Mouse (Mus musculus) heart, embryonic 13.5 days (tissue): ENCODE data around the gene Cnot4. TPM values are rescaled to one million over a fixed set of nuclear protein-coding genes. Genes with fewer than 3 reads are reported as not detected.
A peak's percentile ranks its signal among the peaks of the same experiment; 100 is the strongest.

Experiments used
- ATAC-seq: fragments of 200-750 bp; cut with Nextera tagmentation; 2 replicates; pipeline ENCODE4 v1.8.0; 2017; ENCODE audit warnings: moderate TSS enrichment; ENCODE audit not compliant: insufficient number of reproducible peaks, low FRiP score, low TSS enrichment; ENCODE audit errors: extremely low read depth
- H3K27ac ChIP-seq: fragments of 300-500 bp; sonication (generic); replicated peaks from 2 replicates; pipeline ENCODE4 v1.5.1; 2015; ENCODE audit warnings: moderate library complexity, mild to moderate bottlenecking, inconsistent platforms
- H3K27me3 ChIP-seq: fragments of 300-500 bp; sonication (generic); replicated peaks from 2 replicates; pipeline ENCODE4 v1.6.1; 2015; ENCODE audit warnings: mild to moderate bottlenecking, inconsistent platforms
- H3K36me3 ChIP-seq: fragments of 300-500 bp; sonication (generic); 2 replicates; pipeline ENCODE4 v1.6.1; 2015; ENCODE audit warnings: mild to moderate bottlenecking, inconsistent platforms
- H3K4me1 ChIP-seq: fragments of 300-500 bp; sonication (generic); 2 replicates; pipeline ENCODE4 v1.6.1; 2015; ENCODE audit warnings: inconsistent platforms
- H3K4me2 ChIP-seq: fragments of 300-500 bp; sonication (generic); 2 replicates; pipeline ENCODE4 v1.6.1; 2015; ENCODE audit warnings: inconsistent platforms, mild to moderate bottlenecking, moderate library complexity
- H3K4me3 ChIP-seq: fragments of 300-500 bp; sonication (generic); 2 replicates; pipeline ENCODE4 v1.5.1; 2015; ENCODE audit warnings: moderate library complexity, mild to moderate bottlenecking, inconsistent platforms
- H3K9ac ChIP-seq: fragments of 300-500 bp; sonication (generic); 2 replicates; pipeline ENCODE4 v1.6.1; 2015; ENCODE audit warnings: inconsistent platforms, mild to moderate bottlenecking, moderate library complexity
- H3K9me3 ChIP-seq: fragments of 300-500 bp; sonication (generic); 2 replicates; pipeline ENCODE4 v1.6.1; 2016; ENCODE audit warnings: inconsistent platforms
- WGBS: fragments of 180-500 bp; shearing (Covaris S2); methylation state at CpG from one replicate; pipeline ENCODE4 v1.1.7; 2015; ENCODE audit warnings: mixed read lengths; 5-methylcytosine and 5-hydroxymethylcytosine counted together
- polyA plus RNA-seq: library from polyadenylated mRNA; unstranded; fragments of >200 nt; fragmentation: Nextera tagmentation; extraction: Ambion mirVana; gene quantifications from 2 replicates; pipeline ENCODE4 v1.2.1, GENCODE M21; 2015

The Cnot4 gene
- polyA plus RNA-seq, 1 experiment from 2014 or later: 15.5 TPM

DNA sequence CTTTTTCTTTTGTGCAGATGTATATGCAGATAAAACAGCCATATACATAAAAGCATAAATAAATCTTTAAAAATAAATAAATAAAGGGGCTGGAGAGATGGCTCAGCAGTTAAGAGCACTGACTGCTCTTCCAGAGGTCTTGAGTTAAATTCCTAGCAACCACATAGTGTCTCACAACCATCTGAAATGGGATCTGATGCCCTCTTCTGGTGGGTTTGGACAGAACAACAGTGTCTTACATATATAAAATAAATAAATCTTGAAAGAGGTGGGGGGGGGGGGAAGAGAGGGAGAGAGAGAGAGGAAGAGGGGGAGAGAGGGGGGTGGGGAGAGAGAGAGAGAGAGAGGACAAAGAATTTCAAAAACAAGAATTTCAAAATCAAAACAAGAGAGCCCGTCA, 6.8 kb upstream of the Cnot4 start:
- ATAC-seq: no peak
- H3K27ac ChIP-seq: no peak overlapping the region
- H3K4me2 ChIP-seq: no peak overlapping the region
- 86% methylated on average over 1 of the region's 1 CpGs for WGBS
- no peak overlapping the region for H3K4me3 ChIP-seq
- H3K4me1 ChIP-seq: no peaks in the 10 kb centered on the region
- no peaks in the 10 kb centered on the region for H3K27me3 ChIP-seq
- H3K9ac ChIP-seq: no peak overlapping the region
- H3K9me3 ChIP-seq: peaks cover 4% of the 10 kb centered on the region; the same call in 1 of the 2 replicates
- no peaks in the 10 kb centered on the region for H3K36me3 ChIP-seq

- Histone ChIP-seq H3K4me3 (peak overlapping the region; percentile 89), H3K9ac (peak overlapping the region; percentile 77; the same call in 1 of the 2 replicates), H3K9me3 (no peaks in the 10 kb centered on the region), H3K36me3 (no peaks in the 10 kb centered on the region), H3K27ac (no peak overlapping the region), H3K4me1 (peaks cover 25% of the 10 kb centered on the region), H3K4me2 (peak overlapping the region; percentile 94), H3K27me3 (no peaks in the 10 kb centered on the region)
- ATAC-seq: no peak
- 52% methylated on average over 2 of the region's 2 CpGs for WGBS
Measured at GRCm38 (mm10) chr6:35134844-35135243, 1.3 kb upstream of the Cnot4 start.

DNA sequence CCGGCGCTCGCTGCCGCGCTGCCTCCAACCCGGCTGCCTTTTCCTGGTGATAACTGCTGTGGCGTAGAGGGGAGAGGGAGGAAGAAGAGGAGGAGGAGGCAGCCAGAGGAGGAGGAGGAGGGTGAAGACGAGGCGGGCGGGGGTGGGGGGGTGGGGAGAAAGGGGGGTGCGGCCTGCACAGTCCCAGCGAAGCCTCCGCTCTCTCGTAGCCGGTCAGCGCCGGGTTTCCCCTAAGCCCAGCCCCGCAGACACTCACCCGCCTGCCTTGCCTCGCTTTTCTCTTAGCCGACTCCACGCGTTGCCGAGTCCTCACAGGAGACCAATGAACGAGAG, 312 bp downstream of the Cnot4 start:
- Histone ChIP-seq H3K9ac (peak overlapping the region; percentile 95), H3K4me2 (peak overlapping the region; percentile 98), H3K9me3 (no peaks in the 10 kb centered on the region), H3K36me3 (no peaks in the 10 kb centered on the region), H3K4me3 (peak overlapping the region; percentile 89), H3K27me3 (no peaks in the 10 kb centered on the region), H3K4me1 (peaks cover 25% of the 10 kb centered on the region), H3K27ac (peak overlapping the region; percentile 92)
- ATAC-seq: peak; percentile 86
- 0% methylated on average over 20 of the region's 25 CpGs for WGBS

DNA sequence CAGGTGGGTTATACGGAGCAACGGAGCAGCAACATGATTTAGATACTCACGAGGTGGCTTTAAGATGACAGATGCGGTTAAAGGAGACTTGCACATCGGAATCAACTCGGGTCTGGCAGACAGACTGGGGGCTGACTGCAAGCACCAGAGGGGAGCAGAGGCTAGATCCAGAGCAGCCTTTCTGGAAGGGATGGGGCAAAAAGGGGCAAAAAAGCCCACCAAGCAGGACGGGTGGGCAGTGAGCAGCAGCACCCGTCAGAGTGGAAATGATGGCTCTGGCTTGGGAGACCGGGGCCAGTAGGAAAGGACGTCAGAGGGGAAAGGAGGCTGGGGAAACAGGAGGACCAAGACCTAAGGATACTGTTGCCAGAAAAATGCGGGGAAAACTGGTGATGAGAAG, 718 bp downstream of the Cnot4 start:
- ATAC-seq: no peak
- no peaks in the 10 kb centered on the region for H3K27me3 ChIP-seq
- no peaks in the 10 kb centered on the region for H3K36me3 ChIP-seq
- no peaks in the 10 kb centered on the region for H3K9me3 ChIP-seq
- peaks cover 25% of the 10 kb centered on the region for H3K4me1 ChIP-seq
- H3K9ac ChIP-seq: peak overlapping the region; percentile 95
- H3K4me3 ChIP-seq: peak overlapping the region; percentile 89
- peak overlapping the region; percentile 92 for H3K27ac ChIP-seq
- peak overlapping the region; percentile 98 for H3K4me2 ChIP-seq
- under 1% methylated on average over 11 of the region's 11 CpGs for WGBS

DNA sequence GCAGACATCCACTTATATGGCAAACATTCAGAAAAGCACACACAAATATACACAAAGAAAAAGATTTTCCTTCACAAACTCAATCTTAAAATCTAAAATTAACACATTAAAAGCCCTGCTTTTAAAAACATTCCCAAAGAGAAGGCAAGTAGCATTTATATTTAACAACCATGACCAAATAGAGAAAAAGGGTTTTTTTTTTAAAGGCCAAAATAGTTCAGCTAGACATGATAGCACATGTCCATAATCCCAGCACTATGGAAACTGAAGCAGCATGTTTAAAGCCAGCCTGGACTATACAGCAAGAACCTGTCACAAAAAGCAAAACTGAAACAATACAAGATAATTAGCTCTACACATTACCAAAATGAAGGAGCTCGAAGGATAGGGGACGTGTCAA, 11.0 kb downstream of the Cnot4 start:
- Histone ChIP-seq H3K27me3 (no peaks in the 10 kb centered on the region), H3K4me3 (no peak overlapping the region), H3K4me2 (no peak overlapping the region), H3K9ac (no peak overlapping the region), H3K36me3 (peaks cover 15% of the 10 kb centered on the region; the same call in 1 of the 2 replicates), H3K9me3 (no peaks in the 10 kb centered on the region), H3K27ac (no peak overlapping the region), H3K4me1 (peaks cover 5% of the 10 kb centered on the region)
- ATAC-seq: no peak
- WGBS: 91% methylated on average over 2 of the region's 2 CpGs

DNA sequence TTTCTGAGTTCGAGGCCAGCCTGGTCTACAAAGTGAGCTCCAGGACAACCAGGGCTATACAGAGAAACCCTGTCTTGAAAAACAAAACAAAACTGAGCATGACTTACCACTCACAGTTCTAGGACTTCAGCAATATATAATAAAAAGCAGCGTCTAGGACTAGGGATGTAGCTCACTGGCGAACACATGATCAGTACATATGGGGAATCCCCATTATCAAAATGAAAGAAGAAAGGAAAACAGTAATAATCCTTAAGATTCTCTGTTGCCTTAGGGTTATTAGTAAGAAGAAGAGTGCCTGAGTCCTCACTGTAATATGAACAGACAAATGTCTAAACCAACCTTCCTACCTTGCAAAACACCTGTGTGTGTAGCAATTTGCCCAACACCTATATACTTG, 11.6 kb downstream of the Cnot4 start:
- no peak for ATAC-seq
- Histone ChIP-seq H3K4me3 (no peak overlapping the region), H3K4me1 (peaks cover 5% of the 10 kb centered on the region), H3K27ac (no peak overlapping the region), H3K4me2 (no peak overlapping the region), H3K9ac (no peak overlapping the region), H3K36me3 (peaks cover 15% of the 10 kb centered on the region; the same call in 1 of the 2 replicates), H3K27me3 (no peaks in the 10 kb centered on the region), H3K9me3 (no peaks in the 10 kb centered on the region)
- 96% methylated on average over 3 of the region's 3 CpGs for WGBS

- no peak for ATAC-seq
- WGBS: 91% methylated on average over 1 of the region's 1 CpGs
Measured at GRCm38 (mm10) chr6:35102457-35102856, 31.1 kb downstream of the Cnot4 start.

GRCm38 (mm10) chr6:35084927-35085326, 48.6 kb downstream of the Cnot4 start:
- H3K4me3 ChIP-seq: no peak overlapping the region
- 93% methylated on average over 3 of the region's 3 CpGs for WGBS
- no peaks in the 10 kb centered on the region for H3K27me3 ChIP-seq
- H3K9ac ChIP-seq: no peak overlapping the region
- no peak for ATAC-seq
- no peaks in the 10 kb centered on the region for H3K4me1 ChIP-seq
- peaks cover 16% of the 10 kb centered on the region; the same call in 1 of the 2 replicates for H3K36me3 ChIP-seq
- no peaks in the 10 kb centered on the region for H3K9me3 ChIP-seq
- H3K4me2 ChIP-seq: no peak overlapping the region
- H3K27ac ChIP-seq: no peak overlapping the region

More at GRCm38 (mm10) chr6:35102457-35102856, 31.1 kb downstream of the Cnot4 start:
- H3K27ac ChIP-seq: no peak overlapping the region
- H3K27me3 ChIP-seq: no peaks in the 10 kb centered on the region
- no peaks in the 10 kb centered on the region for H3K4me1 ChIP-seq
- peaks cover 10% of the 10 kb centered on the region for H3K36me3 ChIP-seq
- H3K9ac ChIP-seq: no peak overlapping the region
- no peak overlapping the region for H3K4me2 ChIP-seq
- no peaks in the 10 kb centered on the region for H3K9me3 ChIP-seq
- no peak overlapping the region for H3K4me3 ChIP-seq

DNA sequence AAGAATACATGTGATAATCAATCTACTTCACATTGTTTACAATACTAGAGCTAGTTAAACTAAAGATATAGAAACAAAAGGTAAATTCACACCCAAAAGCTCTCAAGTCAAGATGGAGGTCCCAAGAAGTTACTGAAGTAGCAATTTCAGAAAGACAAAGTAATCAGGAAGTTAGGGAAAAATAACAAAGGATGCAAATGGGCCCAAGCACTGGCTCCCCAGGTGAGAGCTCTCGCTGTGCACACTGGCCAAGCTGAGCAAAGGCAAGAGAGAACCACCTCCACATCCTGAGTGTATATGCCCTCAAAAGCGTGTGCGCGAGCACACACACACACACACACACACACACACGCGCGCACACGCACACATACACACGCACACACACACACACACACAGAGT, 58.4 kb downstream of the Cnot4 start:
- Histone ChIP-seq H3K4me2 (no peak overlapping the region), H3K9me3 (no peaks in the 10 kb centered on the region), H3K4me1 (peaks cover 4% of the 10 kb centered on the region; the same call in 1 of the 2 replicates), H3K4me3 (no peak overlapping the region), H3K27me3 (no peaks in the 10 kb centered on the region), H3K9ac (no peak overlapping the region), H3K27ac (no peak overlapping the region), H3K36me3 (peaks cover 49% of the 10 kb centered on the region)
- ATAC-seq: no peak
- WGBS: 95% methylated on average over 9 of the region's 9 CpGs

DNA sequence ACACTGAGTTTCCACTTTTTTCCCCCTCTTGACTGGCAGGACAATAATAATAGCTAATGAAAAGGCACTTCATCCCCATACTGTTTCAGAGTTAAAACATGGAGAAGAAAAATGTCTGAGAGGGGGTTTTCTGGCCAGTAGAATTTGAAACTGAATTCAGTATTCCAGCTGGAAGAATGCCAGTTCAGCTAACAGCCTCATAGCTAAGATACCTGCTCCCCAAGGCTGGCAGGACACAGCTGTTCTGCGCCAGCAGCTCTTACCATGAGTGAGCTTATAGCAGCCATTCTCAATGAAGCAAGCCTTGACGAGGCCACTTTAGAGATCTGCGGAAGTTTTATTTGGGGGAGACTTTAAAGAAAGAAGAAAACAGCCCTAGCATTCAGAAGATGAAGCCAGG, 62.3 kb downstream of the Cnot4 start:
- no peak for ATAC-seq
- 79% methylated on average over 3 of the region's 3 CpGs for WGBS
- H3K9ac ChIP-seq: no peak overlapping the region
- H3K36me3 ChIP-seq: peaks cover 51% of the 10 kb centered on the region
- H3K27ac ChIP-seq: 0 out of 2 replicates have a peak overlapping the region, but pooled peaks have one; percentile 12
- no peak overlapping the region for H3K4me2 ChIP-seq
- H3K4me3 ChIP-seq: no peak overlapping the region
- no peaks in the 10 kb centered on the region for H3K27me3 ChIP-seq
- H3K9me3 ChIP-seq: no peaks in the 10 kb centered on the region
- H3K4me1 ChIP-seq: peaks cover 4% of the 10 kb centered on the region; the same call in 1 of the 2 replicates

DNA sequence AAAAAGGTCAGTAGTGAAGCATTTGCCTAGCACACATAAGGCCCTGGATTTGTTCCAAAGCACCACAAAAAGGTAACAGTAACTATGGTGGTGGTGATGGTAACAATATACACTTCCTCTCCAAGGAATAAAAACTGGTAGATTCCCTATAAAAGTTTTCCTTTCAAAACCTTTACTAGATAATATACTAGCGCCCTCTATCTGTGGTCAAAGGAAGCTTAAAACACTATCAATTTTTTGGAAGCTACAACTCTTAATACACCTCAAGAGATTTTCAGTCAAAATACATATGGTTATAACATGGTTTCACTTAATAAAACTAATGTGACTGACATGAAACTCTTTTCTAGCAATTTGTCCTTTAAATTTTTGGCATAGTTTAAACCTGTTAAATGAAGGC, 71.1 kb downstream of the Cnot4 start:
- peaks cover 37% of the 10 kb centered on the region for H3K36me3 ChIP-seq
- H3K27me3 ChIP-seq: no peaks in the 10 kb centered on the region
- H3K4me3 ChIP-seq: no peak overlapping the region
- H3K9ac ChIP-seq: no peak overlapping the region
- H3K4me1 ChIP-seq: no peaks in the 10 kb centered on the region
- H3K27ac ChIP-seq: no peak overlapping the region
- H3K9me3 ChIP-seq: no peaks in the 10 kb centered on the region
- no peak for ATAC-seq
- 16% methylated on average over 1 of the region's 1 CpGs for WGBS
- no peak overlapping the region for H3K4me2 ChIP-seq

DNA sequence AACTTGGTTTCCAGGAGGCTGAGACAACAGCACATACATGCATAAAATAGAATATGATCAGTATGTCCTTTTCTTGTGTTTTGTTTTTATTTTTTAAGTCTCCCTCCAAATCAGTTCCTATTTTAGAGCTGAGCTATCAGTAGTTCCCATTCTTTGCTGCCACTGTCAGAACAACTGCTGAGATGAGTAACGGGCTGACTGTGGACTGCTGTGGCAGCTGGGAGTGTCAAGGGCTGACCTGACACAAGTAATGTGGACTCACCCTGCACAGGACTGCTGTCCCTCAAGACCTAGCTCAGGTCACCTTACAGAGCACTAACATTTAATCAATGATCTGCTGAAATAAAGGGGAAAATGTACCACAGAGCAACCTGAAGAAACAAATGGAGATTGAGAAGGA, 90.4 kb downstream of the Cnot4 start:
- WGBS: 48% methylated on average over 1 of the region's 1 CpGs
- no peak for ATAC-seq
- Histone ChIP-seq H3K4me3 (no peak overlapping the region), H3K27me3 (no peaks in the 10 kb centered on the region), H3K9me3 (no peaks in the 10 kb centered on the region), H3K4me1 (peaks cover 13% of the 10 kb centered on the region), H3K36me3 (0 out of 2 replicates have a peak, but pooled peaks cover 3% of the 10 kb centered on the region), H3K27ac (no peak overlapping the region), H3K4me2 (no peak overlapping the region), H3K9ac (no peak overlapping the region)
